Comparison of ENCODE assay signal across 22 mouse cellular contexts in the genomic region with DNA sequence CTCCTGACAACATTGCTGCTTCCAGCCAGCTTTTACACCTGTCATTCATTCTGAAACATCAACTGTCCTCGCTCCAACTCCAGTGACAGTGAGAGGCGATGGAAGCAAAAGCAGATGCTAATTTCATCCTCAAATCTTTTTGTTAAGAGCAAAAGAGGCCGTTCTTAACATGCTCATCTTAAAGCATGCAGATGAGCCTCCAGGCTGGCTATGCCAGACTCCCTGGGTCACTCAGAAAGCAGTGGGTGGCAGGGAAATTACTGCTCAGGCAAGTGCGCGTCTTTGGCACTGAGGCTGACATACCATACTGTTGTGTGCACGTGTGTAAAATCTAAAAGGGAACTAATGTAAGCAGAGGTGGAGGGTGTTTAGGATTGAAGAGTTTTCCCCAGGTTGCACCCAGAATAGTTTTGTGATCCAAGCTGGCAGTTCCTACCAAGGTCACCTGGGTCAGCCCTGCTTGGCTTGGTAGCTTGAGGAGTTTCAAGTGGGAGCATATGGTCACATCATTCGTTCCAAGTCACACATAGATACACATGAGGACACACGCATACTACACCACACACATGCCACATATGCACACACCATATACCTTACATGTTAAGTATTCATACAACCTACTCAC. TPM values are rescaled to one million over a fixed set of nuclear protein-coding genes. Genes with fewer than 3 reads are reported as not detected.
DNase-seq lines count a peak whose midpoint lies in the region; ATAC-seq lines count a peak whose summit lies in the region.
"Had no signal": no experiment of that assay in that cellular context is flagged by ENCODE, and none has a peak within 500 bp of the region (broad histone marks: within the 10 kb centered on the region; RNA-seq: fewer than 3 reads in every experiment).

No protein-coding gene starts in this region.

- no peaks in the 10 kb centered on the region for H3K27me3 ChIP-seq in heart, embryonic 12.5 days (replicated peaks)
- no peaks in the 10 kb centered on the region for H3K27me3 ChIP-seq in heart, embryonic 14.5 days (ENCODE audit: control insufficient read depth, insufficient read depth, low read length)

- ATAC-seq in heart, embryonic 12.5 days (ENCODE audit: insufficient number of reproducible peaks, low FRiP score) = no peak
- ATAC-seq in heart, embryonic 14.5 days (ENCODE audit: insufficient number of reproducible peaks, insufficient read depth, low FRiP score, low read depth) = no peak
- no peak for ATAC-seq in CD4-positive, CD25-positive, alpha-beta regulatory T cell, adult 4 months
- ATAC-seq: forebrain, embryonic 16.5 days; intestine, postnatal 0 days had no signal

- H3K36me3 ChIP-seq in heart, embryonic 12.5 days = no peaks in the 10 kb centered on the region
- peaks cover 10% of the 10 kb centered on the region; the same call in 1 of the 2 replicates for H3K36me3 ChIP-seq in heart, embryonic 14.5 days (ENCODE audit: control insufficient read depth, insufficient read depth, low read length)
- H3K36me3 ChIP-seq: embryonic facial prominence, embryonic 10.5 days; forebrain, embryonic 10.5 days; hindbrain, embryonic 10.5 days had no signal

- 62% methylated on average over 8 of the region's 8 CpGs for WGBS in heart, embryonic 12.5 days
- WGBS in heart, embryonic 14.5 days = 56% methylated on average over 8 of the region's 8 CpGs

- no peak overlapping the region for H3K4me3 ChIP-seq in heart, embryonic 12.5 days
- H3K4me3 ChIP-seq in heart, embryonic 14.5 days (ENCODE audit: control insufficient read depth in 1 of 2, insufficient read depth in 1 of 2, low read depth in 1 of 2, low read length in 2 of 2) = no peak overlapping the region
- H3K4me3 ChIP-seq: embryonic facial prominence, embryonic 10.5 days; erythroblast, embryonic 14.5 days; forebrain, embryonic 10.5 days; gastrocnemius, adult 2 months; hindbrain, embryonic 10.5 days had no signal

- intact Hi-C loops in heart, postnatal 10 days (cut with DNase I) = loop anchor here (5.0 kb wide), 1 partner anchor 65 kb away; a partner anchor contains a TSS

- 0 out of 2 replicates have a peak overlapping the region, but pooled peaks have one; percentile 25 for H3K9ac ChIP-seq in heart, embryonic 12.5 days
- H3K9ac ChIP-seq in heart, embryonic 14.5 days (ENCODE audit: low read length) = peak overlapping the region; percentile 31; the same call in 1 of the 2 replicates
- H3K9ac ChIP-seq: hindbrain, embryonic 14.5 days had no signal

- no peaks in the 10 kb centered on the region for H3K9me3 ChIP-seq in heart, embryonic 12.5 days (replicated peaks)
- no peaks in the 10 kb centered on the region for H3K9me3 ChIP-seq in heart, embryonic 14.5 days (ENCODE audit: control insufficient read depth, low read length)
- H3K9me3 ChIP-seq: embryonic facial prominence, embryonic 10.5 days; forebrain, embryonic 10.5 days; hindbrain, embryonic 10.5 days had no signal

- H3K4me1 ChIP-seq in heart, embryonic 12.5 days (replicated peaks) = peaks cover 63% of the 10 kb centered on the region
- peaks cover 21 to 61% of the 10 kb centered on the region in 2 experiments for H3K4me1 ChIP-seq in heart, embryonic 14.5 days (ENCODE audit: control insufficient read depth in 2 of 2, insufficient read depth in 2 of 2, low read length in 2 of 2)
- H3K4me1 ChIP-seq: forebrain, embryonic 10.5 days; hindbrain, embryonic 10.5 days had no signal

- peak; percentile 91 for DNase-seq in heart, adult 11 months
- DNase-seq in heart, postnatal 4 days = no peak
- DNase-seq in heart, adult 8-10 months (ENCODE audit: low spot score) = no peak
- DNase-seq in heart, postnatal 10 days = peak; percentile 31 to 35
- DNase-seq: adrenal gland, adult 2 months; adrenal gland, postnatal 25 days; cerebellum, adult 2 months; cerebellum, postnatal 10 days; gastrocnemius, adult 2 months; gastrocnemius, postnatal 25 days; kidney, adult 9 months had no signal

- no peak overlapping the region for H3K4me2 ChIP-seq in heart, embryonic 12.5 days
- no peak overlapping the region for H3K4me2 ChIP-seq in heart, embryonic 14.5 days (ENCODE audit: low read length)
- H3K4me2 ChIP-seq: hindbrain, embryonic 14.5 days had no signal

- H3K27ac ChIP-seq in heart, embryonic 12.5 days (ENCODE audit: poor library complexity, severe bottlenecking) = peak overlapping the region; percentile 40
- peak overlapping the region; percentile 35 to 67; a peak in 3 of 4 replicates for H3K27ac ChIP-seq in heart, embryonic 14.5 days (replicated peaks in 1 of 2; ENCODE audit: control insufficient read depth in 1 of 2, insufficient read depth in 1 of 2, low read depth in 2 of 2, low read length in 2 of 2)
- H3K27ac ChIP-seq: embryonic facial prominence, embryonic 10.5 days; forebrain, embryonic 10.5 days; gastrocnemius, adult 2 months; hindbrain, embryonic 10.5 days; hindbrain, embryonic 14.5 days; kidney, postnatal 0 days had no signal

RNA-seq across cellular contexts. Expression of a gene that starts 42.8 kb away (rescaled TPM):
- total RNA-seq in heart, postnatal 4 days (2021) = 1 to 10 TPM; 4.4 to 4.5 TPM
- polyA plus RNA-seq in heart, embryonic 12.5 days (2016; fragmentation: Nextera tagmentation; extraction: Ambion mirVana) = 6.3 TPM in 2 replicates
- total RNA-seq in heart, adult 8-10 months (2022) = 1 to 10 TPM; 2.2 to 3.6 (median 2.3) TPM
- 8.6 and 8.9 TPM in 2 replicates for polyA plus RNA-seq in heart, embryonic 14.5 days (2014; fragmentation: Nextera tagmentation; extraction: Ambion mirVana)
- total RNA-seq in heart, postnatal 10 days (2021) = 1 to 10 TPM; 4.2 to 5.3 TPM
- 10 to 100 TPM; 15.1 to 19.9 TPM for polyA plus RNA-seq in CD4-positive, CD25-positive, alpha-beta regulatory T cell, adult 4 months (2017; shearing (Covaris generic))

Comparison
In these comparisons a context has a peak if more than half of its experiments do, and no peak if none do; other contexts are left out.
1. DNase-seq: peak in heart, adult 11 months (single experiment) and heart, postnatal 10 days (2 of 2); none in heart, postnatal 4 days (single experiment) and heart, adult 8-10 months (single experiment).